Mouse (Mus musculus): ENCODE data around the gene Irf3.
"Not testable (repeated sequence)": the region's sequence is repeated elsewhere in the genome, so short reads cannot be mapped to it uniquely, and the experiment has no call there.

- TF ChIP-seq ZNF384 (IDR thresholded peaks at IDR 0.05; ENCODE audit: low read depth, low read length); ZC3H11A (IDR thresholded peaks at IDR 0.05; ENCODE audit: borderline replicate concordance, low read depth, low read length); CHD2 (IDR thresholded peaks at IDR 0.05; ENCODE audit: low read depth, low read length): not testable (repeated sequence)
These were observed 26.3 kb downstream of the Irf3 start for GRCm38 (mm10) chr7:45023711-45024110.
